Mouse (Mus musculus) embryo, embryonic 11 days (tissue): Measurements from ENCODE around the gene Olfr168.
"Not testable (repeated sequence)": the region's sequence is repeated elsewhere in the genome, so short reads cannot be mapped to it uniquely, and the experiment has no call there.

Experiments
- DNase-seq: peaks from one replicate; pipeline ENCODE4 v3.0.0-alpha.2; 2015

Gene Olfr168

GRCm38 (mm10) chr16:19535455-19535854, at the start of gene Olfr168:
Olfr168 (minus strand) TSS chr16:19535555.
- no peak for DNase-seq

- DNase-seq = not testable (repeated sequence)
Observed at GRCm38 (mm10) chr16:19571709-19572108, 36.4 kb upstream of the Olfr168 start, which contains the start of gene Olfr169. Olfr169 (minus strand) TSS chr16:19571809.

- DNase-seq = not testable (repeated sequence)
Observed at GRCm38 (mm10) chr16:19553429-19553828, 18.1 kb upstream of the Olfr168 start.

- DNase-seq = not testable (repeated sequence)
Observed at GRCm38 (mm10) chr16:19552246-19552645, 16.9 kb upstream of the Olfr168 start.

GRCm38 (mm10) chr16:19522166-19522565, 13.2 kb downstream of the Olfr168 start, which contains the start of gene Olfr167:
Olfr167 (minus strand) TSS chr16:19522266.
- DNase-seq = no peak

GRCm38 (mm10) chr16:19483394-19483793, 52.0 kb downstream of the Olfr168 start, which contains the start of gene Olfr166:
Olfr166 (plus strand) TSS chr16:19483694.
- DNase-seq = no peak
